Mouse (Mus musculus) adrenal gland, adult 8-10 months (tissue): ENCODE data around the gene Tmc5. TPM values are rescaled to one million over a fixed set of nuclear protein-coding genes. Genes with fewer than 3 reads are reported as not detected.

ENCODE experiments used
- DNase-seq: peaks from one replicate; pipeline ENCODE4 v3.0.0; 2022
- total RNA-seq, 4 experiments: library from RNA; stranded (reverse); gene quantifications; 2 replicates each; pipeline ENCODE4 v1.2.4; 2022

Gene Tmc5
- total RNA-seq, 4 experiments from 2014 or later = 0.13 TPM; not detected in 3

- DNase-seq = no peak
These were observed 14.2 kb downstream of the Tmc5 start for GRCm38 (mm10) chr7:118611185-118611749.

GRCm38 (mm10) chr7:118611933-118612332 is 14.8 kb downstream of the Tmc5 start:
- no peak for DNase-seq

GRCm38 (mm10) chr7:118614076-118614475 is 17.0 kb downstream of the Tmc5 start:
- no peak for DNase-seq

- DNase-seq = no peak
These were observed 21.0 kb downstream of the Tmc5 start for GRCm38 (mm10) chr7:118618104-118618503.

GRCm38 (mm10) chr7:118620243-118620906 is 23.3 kb downstream of the Tmc5 start:
- DNase-seq = no peak

- no peak for DNase-seq
These were observed 24.0 kb downstream of the Tmc5 start for GRCm38 (mm10) chr7:118621094-118621493.

- no peak for DNase-seq
These were observed 30.6 kb downstream of the Tmc5 start for GRCm38 (mm10) chr7:118627550-118628298.

GRCm38 (mm10) chr7:118633094-118633493 is 36.0 kb downstream of the Tmc5 start:
- no peak for DNase-seq

- DNase-seq = no peak
These were observed 36.9 kb downstream of the Tmc5 start for GRCm38 (mm10) chr7:118633951-118634350.

- DNase-seq = no peak
These were observed 40.4 kb downstream of the Tmc5 start for GRCm38 (mm10) chr7:118637466-118637865.

- DNase-seq = no peak
These were observed 49.1 kb downstream of the Tmc5 start for GRCm38 (mm10) chr7:118646237-118646636.

GRCm38 (mm10) chr7:118649328-118649727 is 52.2 kb downstream of the Tmc5 start:
- DNase-seq = no peak

GRCm38 (mm10) chr7:118650119-118650518 is 53.0 kb downstream of the Tmc5 start:
- DNase-seq = no peak

GRCm38 (mm10) chr7:118650891-118651290 is 53.8 kb downstream of the Tmc5 start:
- DNase-seq = no peak

- DNase-seq = no peak
These were observed 55.6 kb downstream of the Tmc5 start for GRCm38 (mm10) chr7:118652572-118653295.

- DNase-seq = no peak
These were observed 59.6 kb downstream of the Tmc5 start for GRCm38 (mm10) chr7:118656730-118657129.

- no peak for DNase-seq
These were observed 70.7 kb downstream of the Tmc5 start for GRCm38 (mm10) chr7:118667773-118668172.

- no peak for DNase-seq
These were observed 73.0 kb downstream of the Tmc5 start for GRCm38 (mm10) chr7:118670142-118670541.

- no peak for DNase-seq
These were observed 79.7 kb downstream of the Tmc5 start for GRCm38 (mm10) chr7:118676826-118677225.

GRCm38 (mm10) chr7:118688199-118688598 is 91.1 kb downstream of the Tmc5 start:
- DNase-seq = no peak

GRCm38 (mm10) chr7:118689088-118689487 is 92.0 kb downstream of the Tmc5 start:
- no peak for DNase-seq

GRCm38 (mm10) chr7:118691287-118691686 is 94.2 kb downstream of the Tmc5 start:
- DNase-seq = no peak

- DNase-seq = no peak
These were observed 99.0 kb downstream of the Tmc5 start for GRCm38 (mm10) chr7:118696146-118696545.
